Mouse (Mus musculus): ENCODE data around the gene Slc50a1. TPM values are rescaled to one million over a fixed set of nuclear protein-coding genes. Genes with fewer than 3 reads are reported as not detected.

Gene Slc50a1
- total RNA-seq, 2 experiments from 2014 or later = 62.4 to 63.1 TPM

GRCm38 (mm10) chr3:89296761-89297396, 26.5 kb upstream of the Slc50a1 start:
- no peak for DNase-seq (ENCODE audit: low spot score in 2 of 2)

GRCm38 (mm10) chr3:89295685-89296230, 25.4 kb upstream of the Slc50a1 start:
- DNase-seq (ENCODE audit: low spot score in 2 of 2) = no peak

GRCm38 (mm10) chr3:89294195-89294594, 23.8 kb upstream of the Slc50a1 start:
- DNase-seq (ENCODE audit: low spot score in 2 of 2) = no peak

- DNase-seq (ENCODE audit: low spot score in 2 of 2) = no peak
Measured at GRCm38 (mm10) chr3:89293247-89293918, 23.0 kb upstream of the Slc50a1 start.

GRCm38 (mm10) chr3:89292303-89292702, 21.9 kb upstream of the Slc50a1 start:
- DNase-seq (ENCODE audit: low spot score in 2 of 2) = no peak

DNA sequence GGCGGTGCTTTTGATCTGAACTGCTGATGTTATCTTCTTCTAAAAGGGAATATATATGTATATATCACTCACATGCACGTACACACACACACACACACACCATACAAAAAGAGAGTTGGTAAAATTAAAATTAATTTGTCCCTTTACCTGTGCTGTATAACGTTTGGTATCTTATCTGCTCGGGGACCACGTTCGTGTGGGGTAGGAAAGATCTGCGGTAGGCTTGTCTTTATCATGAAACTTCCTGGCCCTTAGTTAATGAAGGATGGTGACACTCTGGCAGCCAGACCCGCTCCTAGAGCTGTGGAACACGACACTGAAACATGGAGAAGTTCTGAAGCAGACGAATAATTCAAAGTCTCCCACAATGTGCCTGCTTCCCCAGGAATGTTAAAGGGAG, 21.5 kb upstream of the Slc50a1 start:
- DNase-seq (ENCODE audit: low spot score in 2 of 2) = no peak

GRCm38 (mm10) chr3:89288503-89288928, 18.1 kb upstream of the Slc50a1 start:
- no peak for DNase-seq (ENCODE audit: low spot score in 2 of 2)

DNA sequence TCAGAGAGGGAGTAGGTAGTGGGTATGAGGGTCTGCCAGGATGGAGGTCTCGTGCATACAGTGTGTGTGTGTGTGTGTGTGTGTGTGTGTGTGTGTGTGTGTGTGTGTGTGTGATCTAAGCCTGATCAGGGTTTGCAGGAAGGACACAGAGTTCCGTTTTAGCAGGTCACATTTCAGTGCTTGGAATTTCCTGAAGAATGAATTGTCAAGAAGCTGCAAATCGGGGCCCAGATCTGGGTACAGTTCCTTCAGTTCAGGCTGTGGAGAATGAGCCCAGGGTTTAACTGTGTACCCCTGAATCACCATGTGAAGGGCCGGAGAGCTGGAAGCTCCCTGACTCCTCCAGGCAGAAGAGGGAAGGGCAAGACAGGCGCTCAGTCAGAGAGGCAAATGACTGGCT, 16.9 kb upstream of the Slc50a1 start:
- no peak for DNase-seq (ENCODE audit: low spot score in 2 of 2)

- no peak for DNase-seq (ENCODE audit: low spot score in 2 of 2)
Measured at GRCm38 (mm10) chr3:89285526-89285925, 15.2 kb upstream of the Slc50a1 start.

- DNase-seq (ENCODE audit: low spot score in 2 of 2) = no peak
Measured at GRCm38 (mm10) chr3:89284261-89284660, 13.9 kb upstream of the Slc50a1 start.

DNA sequence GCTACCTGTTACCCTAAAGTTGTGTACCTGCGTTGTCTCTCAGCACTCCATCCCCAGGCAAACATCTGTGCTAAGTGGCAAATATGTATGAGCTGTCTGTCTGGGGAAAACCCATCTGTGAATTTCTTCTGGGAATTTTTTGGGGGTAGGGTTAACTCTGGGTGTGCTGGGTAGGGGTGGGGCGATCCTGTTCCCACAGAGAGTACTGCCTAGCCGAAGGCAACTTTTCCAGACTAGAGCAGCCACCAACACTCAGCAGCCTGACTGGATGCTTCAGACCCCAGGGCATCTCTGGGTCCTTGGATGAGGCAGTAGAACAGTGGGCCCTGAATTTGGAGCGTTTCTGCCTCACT, 11.9 kb upstream of the Slc50a1 start:
- no peak for DNase-seq (ENCODE audit: low spot score in 2 of 2)

- DNase-seq (ENCODE audit: low spot score in 2 of 2) = peak; percentile 58 to 75
Measured at GRCm38 (mm10) chr3:89281579-89282290, 11.4 kb upstream of the Slc50a1 start.

DNA sequence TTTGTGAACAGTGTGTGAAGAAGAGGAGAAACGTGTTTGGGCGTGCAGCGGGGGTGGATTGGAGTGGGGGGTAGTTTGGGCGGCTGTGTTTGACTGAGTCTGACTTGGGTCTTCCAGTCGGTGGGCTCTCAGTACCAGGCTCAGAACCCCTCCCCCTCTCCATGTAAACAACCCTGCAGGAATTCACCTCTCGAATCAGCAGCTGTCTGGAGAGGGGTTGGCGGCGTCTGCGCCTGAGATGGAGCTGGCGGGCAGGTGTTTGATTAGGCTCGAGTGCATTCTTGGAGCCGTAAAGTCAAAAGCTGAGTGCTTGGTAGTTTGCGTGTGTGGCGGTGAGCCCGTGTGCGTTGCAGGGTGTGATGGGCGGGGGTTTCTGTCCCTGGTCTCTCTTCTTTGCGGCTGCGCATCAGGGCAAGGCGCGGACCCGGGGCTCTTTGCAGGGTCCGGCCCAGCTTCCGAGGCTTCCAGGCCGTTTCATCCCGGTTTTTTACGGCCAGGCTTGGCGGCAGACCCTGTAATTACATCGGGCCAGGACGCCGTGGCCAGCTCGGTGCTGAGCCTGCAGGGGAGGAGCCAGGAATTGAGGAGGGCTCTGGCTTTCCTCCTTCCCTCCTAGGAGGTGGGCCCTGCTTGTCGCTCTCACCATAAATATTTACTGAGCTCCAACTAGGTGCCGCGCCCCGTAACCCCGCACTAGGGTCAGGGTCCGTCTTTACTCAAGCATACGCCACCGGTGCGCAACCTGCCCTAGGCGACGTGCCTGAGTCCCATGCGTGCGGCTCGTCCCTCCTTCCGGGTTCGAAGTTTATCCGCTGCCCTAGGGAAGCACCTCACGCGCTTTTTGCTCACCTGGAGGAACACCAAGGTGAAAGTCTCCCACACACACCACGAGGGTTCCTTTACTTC, 10.5 kb upstream of the Slc50a1 start, which contains the start of gene Efna1:
Gene Efna1, minus strand, starts transcription at position 537 of the 906 bp plus-strand sequence.
- DNase-seq (ENCODE audit: low spot score in 2 of 2) = no peak

GRCm38 (mm10) chr3:89280050-89280605, 9.8 kb upstream of the Slc50a1 start:
- DNase-seq (ENCODE audit: low spot score in 2 of 2) = no peak

DNA sequence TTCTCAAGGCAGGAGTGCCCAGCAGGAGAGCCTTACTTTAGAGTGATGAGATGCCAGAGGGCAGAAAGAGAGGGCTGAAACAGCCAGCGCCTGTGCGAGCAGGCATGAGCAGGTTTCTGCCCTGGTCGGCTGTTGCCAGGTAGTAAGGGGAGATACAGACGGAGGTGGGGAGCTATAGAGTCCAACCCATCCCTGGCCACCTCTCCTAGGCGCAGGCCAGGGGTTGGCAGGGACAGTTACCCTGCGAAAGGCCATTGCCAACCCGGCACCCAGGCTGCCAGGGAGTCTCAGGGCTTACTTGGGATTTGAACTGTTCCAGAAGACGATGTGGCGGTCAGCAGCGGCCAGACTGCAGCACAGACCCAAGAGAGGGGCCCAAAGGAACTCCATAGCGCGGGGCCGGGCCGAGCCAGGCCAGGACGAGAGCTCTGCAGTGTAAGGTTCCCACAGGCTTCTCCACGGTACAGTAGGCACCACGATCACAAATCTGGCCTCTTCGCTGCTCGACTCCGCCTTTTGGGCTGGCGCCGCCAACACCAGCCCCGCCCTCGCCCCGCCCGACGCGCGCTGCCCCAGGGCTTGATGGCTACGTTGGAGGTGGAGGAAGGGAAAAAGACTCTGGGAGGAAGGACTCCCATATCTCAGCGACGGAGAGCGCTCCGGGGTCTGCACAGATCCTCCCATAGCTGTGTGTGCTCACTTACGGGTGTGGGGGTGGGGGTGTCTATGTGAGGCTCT, 9.0 kb upstream of the Slc50a1 start:
- peak; percentile 60 to 74 for DNase-seq (ENCODE audit: low spot score in 2 of 2)

DNA sequence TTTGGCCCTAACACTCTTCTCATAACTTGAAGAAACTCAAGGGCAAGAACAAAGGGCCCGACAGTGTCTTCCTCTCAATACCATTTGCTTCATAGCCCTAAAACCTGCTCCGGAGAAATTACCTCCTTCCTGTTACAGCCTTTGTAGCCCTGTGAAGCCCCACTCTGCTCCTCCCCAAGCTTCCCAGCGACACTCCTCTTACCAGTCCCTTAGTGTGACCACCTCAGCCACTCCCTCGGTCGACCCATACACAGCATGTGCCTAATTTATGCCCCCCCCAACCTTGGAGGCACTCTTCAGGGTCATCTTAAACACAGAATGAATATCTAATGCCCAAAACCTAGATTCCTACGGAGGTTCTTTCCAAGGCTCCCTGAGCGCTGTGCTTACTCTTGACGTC, 8.3 kb upstream of the Slc50a1 start:
- DNase-seq (ENCODE audit: low spot score in 2 of 2) = no peak

GRCm38 (mm10) chr3:89278107-89278506, 7.7 kb upstream of the Slc50a1 start:
- no peak for DNase-seq (ENCODE audit: low spot score in 2 of 2)

GRCm38 (mm10) chr3:89277281-89278021, 7.1 kb upstream of the Slc50a1 start:
- DNase-seq (ENCODE audit: low spot score in 2 of 2) = no peak

DNA sequence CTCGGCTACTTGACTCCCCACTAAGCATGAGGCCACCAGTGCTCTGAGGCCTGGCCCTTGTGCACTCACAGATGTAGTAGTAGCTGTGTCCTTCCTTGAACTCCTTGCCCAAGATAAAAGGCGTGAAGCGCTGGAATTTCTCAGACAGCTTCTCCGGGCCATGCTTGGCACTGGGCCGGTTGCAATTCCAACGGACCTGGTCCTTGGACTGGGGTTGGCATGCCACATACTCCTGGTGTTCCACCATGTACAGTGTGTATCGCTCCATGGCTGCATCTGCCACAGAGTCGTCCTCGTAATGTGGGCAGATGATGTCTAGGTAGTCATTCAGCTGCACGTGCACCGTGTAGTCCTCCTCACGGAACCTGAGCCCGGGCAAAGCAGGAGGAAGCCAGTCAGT, 5.7 kb upstream of the Slc50a1 start:
- no peak for DNase-seq (ENCODE audit: low spot score in 2 of 2)
